Mouse (Mus musculus): ENCODE results near the gene Bptf. TPM values are rescaled to one million over a fixed set of nuclear protein-coding genes. Genes with fewer than 3 reads are reported as not detected.
A peak's percentile ranks its signal among the peaks of the same experiment; 100 is the strongest.

Bptf gene
- polyA plus RNA-seq, 1 experiment from 2014 or later = 28.2 TPM

- no peaks in the 10 kb centered on the region for H3K4me1 ChIP-seq (replicated peaks; ENCODE audit: control insufficient read depth, insufficient read depth, low read length)
- 87% methylated on average over 15 of the region's 15 CpGs for WGBS
- H3K27me3 ChIP-seq (ENCODE audit: control insufficient read depth, insufficient read depth, low read depth, low read length) = no peaks in the 10 kb centered on the region
- H3K4me3 ChIP-seq (ENCODE audit: low read length) = no peak overlapping the region
- H3K27ac ChIP-seq (ENCODE audit: low read length) = no peak overlapping the region
- no peak overlapping the region for H3K9ac ChIP-seq (ENCODE audit: low read length)
- H3K4me2 ChIP-seq (ENCODE audit: low read depth, low read length) = no peak overlapping the region
- ATAC-seq (ENCODE audit: low read depth) = no peak
- no peaks in the 10 kb centered on the region for H3K9me3 ChIP-seq (ENCODE audit: control insufficient read depth, low read length)
- peaks cover 31% of the 10 kb centered on the region for H3K36me3 ChIP-seq (ENCODE audit: control insufficient read depth, insufficient read depth, low read length)
Observed at GRCm38 (mm10) chr11:107046766-107047620, 84.9 kb downstream of the Bptf start.

- H3K27me3 ChIP-seq (ENCODE audit: control insufficient read depth, insufficient read depth, low read depth, low read length) = no peaks in the 10 kb centered on the region
- H3K4me2 ChIP-seq (ENCODE audit: low read depth, low read length) = no peak overlapping the region
- no peak overlapping the region for H3K9ac ChIP-seq (ENCODE audit: low read length)
- no peak for ATAC-seq (ENCODE audit: low read depth)
- H3K4me1 ChIP-seq (replicated peaks; ENCODE audit: control insufficient read depth, insufficient read depth, low read length) = no peaks in the 10 kb centered on the region
- 85% methylated on average over 4 of the region's 4 CpGs for WGBS
- peaks cover 36% of the 10 kb centered on the region for H3K36me3 ChIP-seq (ENCODE audit: control insufficient read depth, insufficient read depth, low read length)
- no peak overlapping the region for H3K27ac ChIP-seq (ENCODE audit: low read length)
- H3K9me3 ChIP-seq (ENCODE audit: control insufficient read depth, low read length) = no peaks in the 10 kb centered on the region
- H3K4me3 ChIP-seq (ENCODE audit: low read length) = no peak overlapping the region
Observed at GRCm38 (mm10) chr11:107045546-107045945, 86.4 kb downstream of the Bptf start.

GRCm38 (mm10) chr11:107044321-107044720 is 87.6 kb downstream of the Bptf start:
- Histone ChIP-seq H3K4me2 (ENCODE audit: low read depth, low read length) (no peak overlapping the region), H3K9ac (ENCODE audit: low read length) (no peak overlapping the region), H3K4me1 (replicated peaks; ENCODE audit: control insufficient read depth, insufficient read depth, low read length) (no peaks in the 10 kb centered on the region), H3K27ac (ENCODE audit: low read length) (no peak overlapping the region), H3K4me3 (ENCODE audit: low read length) (no peak overlapping the region), H3K27me3 (ENCODE audit: control insufficient read depth, insufficient read depth, low read depth, low read length) (no peaks in the 10 kb centered on the region), H3K36me3 (ENCODE audit: control insufficient read depth, insufficient read depth, low read length) (peaks cover 45% of the 10 kb centered on the region), H3K9me3 (ENCODE audit: control insufficient read depth, low read length) (no peaks in the 10 kb centered on the region)
- peak; percentile 52; the same call in 1 of the 2 replicates for ATAC-seq (ENCODE audit: low read depth)
- WGBS = 32% methylated on average over 5 of the region's 5 CpGs

GRCm38 (mm10) chr11:107043361-107043760 is 88.6 kb downstream of the Bptf start:
- no peaks in the 10 kb centered on the region for H3K27me3 ChIP-seq (ENCODE audit: control insufficient read depth, insufficient read depth, low read depth, low read length)
- no peaks in the 10 kb centered on the region for H3K9me3 ChIP-seq (ENCODE audit: control insufficient read depth, low read length)
- no peak overlapping the region for H3K9ac ChIP-seq (ENCODE audit: low read length)
- ATAC-seq (ENCODE audit: low read depth) = no peak
- 86% methylated on average over 11 of the region's 11 CpGs for WGBS
- H3K27ac ChIP-seq (ENCODE audit: low read length) = no peak overlapping the region
- peaks cover 50% of the 10 kb centered on the region for H3K36me3 ChIP-seq (ENCODE audit: control insufficient read depth, insufficient read depth, low read length)
- H3K4me1 ChIP-seq (replicated peaks; ENCODE audit: control insufficient read depth, insufficient read depth, low read length) = no peaks in the 10 kb centered on the region
- no peak overlapping the region for H3K4me3 ChIP-seq (ENCODE audit: low read length)
- no peak overlapping the region for H3K4me2 ChIP-seq (ENCODE audit: low read depth, low read length)

- H3K4me2 ChIP-seq (ENCODE audit: low read depth, low read length) = no peak overlapping the region
- H3K4me3 ChIP-seq (ENCODE audit: low read length) = no peak overlapping the region
- no peaks in the 10 kb centered on the region for H3K27me3 ChIP-seq (ENCODE audit: control insufficient read depth, insufficient read depth, low read depth, low read length)
- no peak for ATAC-seq (ENCODE audit: low read depth)
- H3K27ac ChIP-seq (ENCODE audit: low read length) = no peak overlapping the region
- H3K9ac ChIP-seq (ENCODE audit: low read length) = no peak overlapping the region
- H3K36me3 ChIP-seq (ENCODE audit: control insufficient read depth, insufficient read depth, low read length) = peaks cover 52% of the 10 kb centered on the region
- 71% methylated on average over 3 of the region's 3 CpGs for WGBS
- no peaks in the 10 kb centered on the region for H3K9me3 ChIP-seq (ENCODE audit: control insufficient read depth, low read length)
- no peaks in the 10 kb centered on the region for H3K4me1 ChIP-seq (replicated peaks; ENCODE audit: control insufficient read depth, insufficient read depth, low read length)
Observed at GRCm38 (mm10) chr11:107041396-107041795, 90.5 kb downstream of the Bptf start.

GRCm38 (mm10) chr11:107039417-107039816 is 92.5 kb downstream of the Bptf start:
- H3K4me2 ChIP-seq (ENCODE audit: low read depth, low read length) = no peak overlapping the region
- no peak overlapping the region for H3K9ac ChIP-seq (ENCODE audit: low read length)
- no peak overlapping the region for H3K27ac ChIP-seq (ENCODE audit: low read length)
- WGBS = 89% methylated on average over 5 of the region's 5 CpGs
- no peak for ATAC-seq (ENCODE audit: low read depth)
- H3K4me3 ChIP-seq (ENCODE audit: low read length) = no peak overlapping the region
- H3K9me3 ChIP-seq (ENCODE audit: control insufficient read depth, low read length) = no peaks in the 10 kb centered on the region
- H3K27me3 ChIP-seq (ENCODE audit: control insufficient read depth, insufficient read depth, low read depth, low read length) = no peaks in the 10 kb centered on the region
- H3K4me1 ChIP-seq (replicated peaks; ENCODE audit: control insufficient read depth, insufficient read depth, low read length) = no peaks in the 10 kb centered on the region
- peaks cover 49% of the 10 kb centered on the region for H3K36me3 ChIP-seq (ENCODE audit: control insufficient read depth, insufficient read depth, low read length)

- Histone ChIP-seq H3K4me2 (ENCODE audit: low read depth, low read length) (no peak overlapping the region), H3K9me3 (ENCODE audit: control insufficient read depth, low read length) (no peaks in the 10 kb centered on the region), H3K27ac (ENCODE audit: low read length) (no peak overlapping the region), H3K36me3 (ENCODE audit: control insufficient read depth, insufficient read depth, low read length) (peaks cover 18% of the 10 kb centered on the region), H3K27me3 (ENCODE audit: control insufficient read depth, insufficient read depth, low read depth, low read length) (no peaks in the 10 kb centered on the region), H3K9ac (ENCODE audit: low read length) (no peak overlapping the region), H3K4me3 (ENCODE audit: low read length) (no peak overlapping the region), H3K4me1 (replicated peaks; ENCODE audit: control insufficient read depth, insufficient read depth, low read length) (no peaks in the 10 kb centered on the region)
- 79% methylated on average over 10 of the region's 10 CpGs for WGBS
- ATAC-seq (ENCODE audit: low read depth) = no peak
Observed at GRCm38 (mm10) chr11:107034085-107034810, 97.7 kb downstream of the Bptf start.

GRCm38 (mm10) chr11:107031635-107032034 is 100.3 kb downstream of the Bptf start:
- peaks cover 4% of the 10 kb centered on the region; the same call in 1 of the 2 replicates for H3K4me1 ChIP-seq (replicated peaks; ENCODE audit: control insufficient read depth, insufficient read depth, low read length)
- H3K36me3 ChIP-seq (ENCODE audit: control insufficient read depth, insufficient read depth, low read length) = no peaks in the 10 kb centered on the region; the same call in 1 of the 2 replicates
- no peak overlapping the region for H3K4me2 ChIP-seq (ENCODE audit: low read depth, low read length)
- H3K27me3 ChIP-seq (ENCODE audit: control insufficient read depth, insufficient read depth, low read depth, low read length) = no peaks in the 10 kb centered on the region
- no peak for ATAC-seq (ENCODE audit: low read depth)
- no peak overlapping the region for H3K4me3 ChIP-seq (ENCODE audit: low read length)
- H3K9me3 ChIP-seq (ENCODE audit: control insufficient read depth, low read length) = no peaks in the 10 kb centered on the region
- H3K27ac ChIP-seq (ENCODE audit: low read length) = no peak overlapping the region
- 55% methylated on average over 7 of the region's 7 CpGs for WGBS
- no peak overlapping the region for H3K9ac ChIP-seq (ENCODE audit: low read length)

GRCm38 (mm10) chr11:107029536-107029935 is 102.4 kb downstream of the Bptf start:
- Histone ChIP-seq H3K27me3 (ENCODE audit: control insufficient read depth, insufficient read depth, low read depth, low read length) (no peaks in the 10 kb centered on the region), H3K36me3 (ENCODE audit: control insufficient read depth, insufficient read depth, low read length) (no peaks in the 10 kb centered on the region; the same call in 1 of the 2 replicates), H3K4me3 (ENCODE audit: low read length) (no peak overlapping the region), H3K4me1 (replicated peaks; ENCODE audit: control insufficient read depth, insufficient read depth, low read length) (peaks cover 13% of the 10 kb centered on the region), H3K9ac (ENCODE audit: low read length) (no peak overlapping the region), H3K27ac (ENCODE audit: low read length) (no peak overlapping the region), H3K9me3 (ENCODE audit: control insufficient read depth, low read length) (no peaks in the 10 kb centered on the region), H3K4me2 (ENCODE audit: low read depth, low read length) (no peak overlapping the region)
- ATAC-seq (ENCODE audit: low read depth) = no peak
- WGBS = 41% methylated on average over 19 of the region's 19 CpGs

All from lung, embryonic 16.5 days (tissue).